Mouse (Mus musculus): ENCODE data around the gene 4930402H24Rik. TPM values are rescaled to one million over a fixed set of nuclear protein-coding genes. Genes with fewer than 3 reads are reported as not detected.

The 4930402H24Rik gene
- polyA plus RNA-seq, 1 experiment, result 5.2 TPM

DNA sequence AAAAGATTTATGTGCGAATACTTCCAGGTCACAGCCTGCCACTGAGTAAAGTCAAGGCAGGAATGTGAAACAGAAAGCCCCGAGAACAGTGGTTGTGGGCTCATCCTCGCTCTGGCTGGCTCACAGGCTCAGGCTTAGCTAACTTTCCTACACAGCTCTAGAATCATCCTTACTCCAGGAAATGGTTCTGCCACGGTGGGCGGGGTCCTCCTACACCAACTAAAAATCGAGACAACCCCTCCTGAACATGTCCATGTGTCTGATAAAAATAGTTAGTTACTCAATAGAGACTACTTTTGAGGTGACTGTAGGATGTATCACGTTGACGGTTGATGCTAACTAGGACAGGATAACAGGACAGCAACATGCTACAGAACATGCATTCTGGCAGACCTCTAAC lies 117.2 kb downstream of the 4930402H24Rik start:
- TF ChIP-seq GATA1 (IDR thresholded peaks at IDR 0.05; ENCODE audit: low read length), result no peak

GRCm38 (mm10) chr2:130784939-130785338 lies 121.3 kb downstream of the 4930402H24Rik start:
- TF ChIP-seq GATA1 (IDR thresholded peaks at IDR 0.05; ENCODE audit: low read length), result no peak

- no peak for TF ChIP-seq GATA1 (IDR thresholded peaks at IDR 0.05; ENCODE audit: low read length)
Observed at GRCm38 (mm10) chr2:130780615-130781303, 125.4 kb downstream of the 4930402H24Rik start.

DNA sequence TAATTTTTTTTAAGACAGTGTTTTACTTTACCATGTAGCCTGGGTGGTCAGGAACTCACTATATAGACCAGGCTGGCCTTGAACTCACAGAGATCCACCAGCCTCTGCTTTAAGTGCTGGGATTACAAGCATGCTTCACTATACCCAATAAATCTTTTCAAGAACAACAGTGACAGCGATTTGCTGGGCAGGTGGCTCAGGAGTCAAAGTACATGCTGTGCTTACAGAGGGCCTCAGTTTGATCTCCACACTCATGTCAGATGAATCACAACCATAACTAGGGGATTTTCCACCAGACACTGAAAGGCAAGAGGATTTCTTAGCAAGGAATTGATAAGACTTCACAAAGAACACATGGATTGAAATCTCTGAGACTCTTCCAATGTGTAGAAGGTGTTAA lies 126.3 kb downstream of the 4930402H24Rik start:
- no peak for TF ChIP-seq GATA1 (IDR thresholded peaks at IDR 0.05; ENCODE audit: low read length)

- TF ChIP-seq GATA1 (IDR thresholded peaks at IDR 0.05; ENCODE audit: low read length), result no peak
Observed at GRCm38 (mm10) chr2:130776610-130777009, 129.6 kb downstream of the 4930402H24Rik start.

GRCm38 (mm10) chr2:130767483-130767882 lies 138.7 kb downstream of the 4930402H24Rik start:
- TF ChIP-seq GATA1 (IDR thresholded peaks at IDR 0.05; ENCODE audit: low read length), result no peak

DNA sequence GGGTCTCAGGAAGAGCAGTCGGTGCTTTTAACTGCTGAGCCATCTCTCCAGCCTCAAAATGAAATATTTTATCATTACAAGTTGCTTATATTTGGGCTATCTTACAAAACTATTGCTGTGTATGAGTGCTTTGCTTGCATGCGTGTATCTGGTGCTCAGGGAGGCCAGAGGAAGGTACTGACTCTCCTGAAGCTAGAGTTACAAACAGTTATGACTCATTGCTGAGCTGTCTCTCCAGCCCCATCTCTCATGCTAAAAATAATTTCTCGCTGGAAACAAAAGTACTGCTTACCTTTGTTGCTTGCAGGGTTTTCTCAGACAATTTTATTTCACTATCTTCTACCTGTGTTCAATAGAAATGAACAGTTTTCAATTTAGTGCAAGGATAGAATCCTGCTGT lies 140.8 kb downstream of the 4930402H24Rik start:
- no peak for TF ChIP-seq GATA1 (IDR thresholded peaks at IDR 0.05; ENCODE audit: low read length)

- no peak for TF ChIP-seq GATA1 (IDR thresholded peaks at IDR 0.05; ENCODE audit: low read length)
Observed at GRCm38 (mm10) chr2:130760876-130761275, 145.3 kb downstream of the 4930402H24Rik start.

DNA sequence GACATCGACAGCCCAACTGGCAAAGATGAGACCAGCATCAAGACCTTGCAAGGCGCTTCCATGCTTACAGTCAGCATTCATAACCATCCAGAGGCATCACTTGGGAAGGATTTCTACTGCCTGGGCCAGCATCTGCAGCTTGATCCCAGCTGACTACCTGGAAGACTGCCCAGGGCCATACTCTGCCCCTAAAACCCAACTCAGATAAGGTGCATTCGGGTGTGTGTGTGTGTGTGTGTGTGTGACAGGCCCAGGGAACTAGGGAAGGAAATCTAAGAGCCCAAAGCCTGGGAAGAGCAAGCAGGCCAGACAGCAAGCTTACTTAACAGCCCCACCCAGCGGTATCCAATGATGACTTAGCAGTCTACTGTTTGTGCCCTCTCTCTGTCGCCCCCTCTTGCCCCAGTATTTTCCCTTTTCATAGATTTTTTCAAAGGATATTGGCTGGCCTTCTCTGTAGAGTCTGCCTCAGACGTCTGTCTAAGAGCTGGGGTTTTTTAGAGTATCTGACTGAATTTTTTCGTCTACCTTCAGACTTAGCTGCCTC lies 151.1 kb downstream of the 4930402H24Rik start:
- no peak for TF ChIP-seq GATA1 (IDR thresholded peaks at IDR 0.05; ENCODE audit: low read length)

- no peak for TF ChIP-seq GATA1 (IDR thresholded peaks at IDR 0.05; ENCODE audit: low read length)
Observed at GRCm38 (mm10) chr2:130754596-130754995, 151.6 kb downstream of the 4930402H24Rik start.

GRCm38 (mm10) chr2:130750449-130750848 lies 155.8 kb downstream of the 4930402H24Rik start:
- TF ChIP-seq GATA1 (IDR thresholded peaks at IDR 0.05; ENCODE audit: low read length), result no peak

DNA sequence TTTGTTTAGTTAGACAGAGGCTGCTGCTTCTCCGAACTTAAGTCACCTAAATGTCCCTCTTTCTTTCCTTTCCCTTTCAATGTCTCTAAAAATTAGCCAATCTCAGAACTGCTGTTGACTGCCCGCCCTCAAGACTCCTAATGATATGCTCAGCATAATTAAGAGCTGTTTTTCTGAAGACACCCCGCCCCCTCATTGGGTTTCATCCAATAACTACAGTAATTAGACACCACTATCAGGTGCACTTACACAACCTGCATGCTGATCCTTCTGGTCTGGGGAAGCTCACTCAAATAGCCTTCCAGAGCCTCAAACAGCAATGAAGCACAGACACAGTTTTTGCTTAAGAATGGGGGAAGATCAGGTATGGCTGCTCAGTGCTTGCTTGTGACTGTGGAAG lies 156.5 kb downstream of the 4930402H24Rik start:
- no peak for TF ChIP-seq GATA1 (IDR thresholded peaks at IDR 0.05; ENCODE audit: low read length)

DNA sequence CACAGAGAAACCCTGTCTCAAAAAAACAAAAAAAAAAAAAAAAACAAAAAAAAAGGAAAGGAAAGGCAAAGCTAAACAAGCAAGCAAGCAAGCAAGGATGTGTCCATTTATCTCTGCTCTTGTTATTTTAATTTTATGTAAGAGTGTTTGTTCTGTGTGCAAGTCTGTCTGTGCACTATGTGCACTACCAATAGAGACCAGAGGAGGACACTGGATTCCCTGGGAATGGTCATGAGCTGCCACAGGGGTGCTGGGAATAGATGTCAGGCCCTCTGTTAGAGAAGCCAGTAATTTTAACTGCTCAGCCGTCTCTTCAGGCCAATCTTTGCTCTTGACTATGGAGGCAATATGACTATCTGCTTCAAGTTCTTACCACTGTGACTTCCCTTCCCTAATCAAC lies 162.6 kb downstream of the 4930402H24Rik start:
- TF ChIP-seq GATA1 (IDR thresholded peaks at IDR 0.05; ENCODE audit: low read length), result no peak

- TF ChIP-seq GATA1 (IDR thresholded peaks at IDR 0.05; ENCODE audit: low read length), result no peak
Observed at GRCm38 (mm10) chr2:130740096-130740495, 166.1 kb downstream of the 4930402H24Rik start.

GRCm38 (mm10) chr2:130738019-130738418 lies 168.2 kb downstream of the 4930402H24Rik start:
- no peak for TF ChIP-seq GATA1 (IDR thresholded peaks at IDR 0.05; ENCODE audit: low read length)

DNA sequence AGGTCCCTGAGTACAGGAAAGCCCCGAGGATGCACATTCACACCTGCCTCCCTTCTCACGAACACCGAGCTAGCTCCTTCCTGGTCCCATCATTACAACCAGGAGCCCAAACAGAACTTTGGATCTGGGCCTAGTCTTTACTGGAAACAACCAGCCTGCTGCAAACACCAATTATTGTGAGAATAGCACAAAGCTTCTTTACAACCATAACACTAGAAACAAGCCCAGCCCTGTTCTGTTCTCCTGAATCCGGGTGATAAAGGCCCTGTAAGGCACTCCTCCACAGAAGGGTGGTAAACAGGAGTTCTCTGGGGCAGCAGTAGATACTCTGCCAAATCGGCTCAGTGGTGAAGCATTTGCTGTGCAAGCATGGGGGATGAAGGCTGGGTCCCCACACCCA lies 170.9 kb downstream of the 4930402H24Rik start:
- TF ChIP-seq GATA1 (IDR thresholded peaks at IDR 0.05; ENCODE audit: low read length), result no peak

DNA sequence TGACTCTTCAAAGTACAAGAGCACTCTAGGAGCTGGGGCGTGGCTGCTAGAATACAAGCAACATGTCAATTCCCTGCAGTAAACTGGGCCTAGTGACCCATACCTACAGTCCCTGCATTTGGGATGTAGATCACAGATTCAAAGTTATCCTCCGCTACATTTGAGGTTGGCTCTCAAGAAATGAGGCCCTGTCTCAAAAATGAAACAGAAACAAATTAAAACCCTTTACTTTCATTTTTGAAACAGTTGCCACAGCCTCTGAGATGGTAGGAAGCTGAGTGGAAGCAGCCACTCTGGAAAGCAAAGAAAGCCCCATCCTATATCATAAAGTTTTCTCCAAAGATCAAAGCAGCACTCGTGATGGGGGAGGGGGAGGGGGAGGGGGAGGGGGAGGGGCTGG lies 172.8 kb downstream of the 4930402H24Rik start:
- TF ChIP-seq GATA1 (IDR thresholded peaks at IDR 0.05; ENCODE audit: low read length), result no peak
